Mouse (Mus musculus) MEL (cell line): ENCODE data around the gene Med17. TPM values are rescaled to one million over a fixed set of nuclear protein-coding genes. Genes with fewer than 3 reads are reported as not detected.

ENCODE experiments used
- DNase-seq: peaks from one replicate; pipeline ENCODE4 v3.0.0; 2011; ENCODE audit warnings: low read depth, low spot score
- H3K27ac ChIP-seq: 2 replicates; pipeline ENCODE4 v1.5.1; 2012; ENCODE audit warnings: low read depth, mild to moderate bottlenecking, control low read depth, low read length, moderate library complexity; ENCODE audit not compliant: control insufficient read depth
- H3K27me3 ChIP-seq, 2 experiments: fragments of 150-350 bp in 1 of 2; sonication (generic) in 1 of 2; 2 replicates each; pipeline ENCODE4 v1.6.1; 2012; ENCODE audit warnings: low read length in 2 of 2, mild to moderate bottlenecking in 2 of 2, improper control_type of control experiment in 1 of 2, moderate library complexity in 1 of 2; ENCODE audit not compliant: insufficient read depth in 2 of 2, control insufficient read depth in 1 of 2
- H3K36me3 ChIP-seq, 2 experiments: 2 replicates each; pipeline ENCODE4 v1.6.1; 2012 to 2014; ENCODE audit warnings: low read length in 2 of 2, improper control_type of control experiment in 1 of 2, inconsistent platforms in 1 of 2, mild to moderate bottlenecking in 1 of 2; ENCODE audit not compliant: insufficient read depth in 2 of 2, control insufficient read depth in 1 of 2
- H3K4me1 ChIP-seq, 2 experiments: fragments of 150-350 bp in 1 of 2; sonication (generic) in 1 of 2; 2 replicates each; pipeline ENCODE4 v1.6.1; 2012; ENCODE audit warnings: low read length in 2 of 2, improper control_type of control experiment in 1 of 2, mild to moderate bottlenecking in 1 of 2; ENCODE audit not compliant: insufficient read depth in 2 of 2, control insufficient read depth in 1 of 2
- H3K4me3 ChIP-seq, 2 experiments: fragments of 150-350 bp in 1 of 2; sonication (generic) in 1 of 2; 2 replicates each; pipeline ENCODE4 v1.5.1; 2012; ENCODE audit warnings: low read depth in 2 of 2, low read length in 2 of 2, mild to moderate bottlenecking in 2 of 2, moderate library complexity in 2 of 2, control low read depth in 1 of 2, improper control_type of control experiment in 1 of 2; ENCODE audit not compliant: control insufficient read depth in 1 of 2, insufficient read depth in 1 of 2
- H3K79me2 ChIP-seq: 2 replicates; pipeline ENCODE4 v1.6.1; 2012; ENCODE audit warnings: mild to moderate bottlenecking, low read length, moderate library complexity; ENCODE audit not compliant: control insufficient read depth, poor library complexity, insufficient read depth
- H3K9ac ChIP-seq: 2 replicates; pipeline ENCODE4 v1.6.1; 2012; ENCODE audit warnings: low read depth, mild to moderate bottlenecking, control low read depth, low read length, moderate library complexity; ENCODE audit not compliant: control insufficient read depth, poor library complexity, severe bottlenecking
- H3K9me3 ChIP-seq: fragments of 150-350 bp; sonication (generic); replicated peaks from 2 replicates; pipeline ENCODE4 v1.6.1; 2012; ENCODE audit warnings: mild to moderate bottlenecking, low read length, improper control_type of control experiment, moderate library complexity; ENCODE audit not compliant: insufficient read depth
- BHLHE40 ChIP-seq: IDR thresholded peaks from 2 replicates; pipeline ENCODE4 v1.6.1; 2012; ENCODE audit warnings: low read depth, mild to moderate bottlenecking, inconsistent platforms, low read length, improper control_type of control experiment, borderline replicate concordance
- CHD1 ChIP-seq: IDR thresholded peaks from 2 replicates; pipeline ENCODE4 v1.6.1; 2012; ENCODE audit warnings: low read depth, mild to moderate bottlenecking, inconsistent platforms, low read length, improper control_type of control experiment
- E2F4 ChIP-seq: IDR thresholded peaks from 2 replicates; pipeline ENCODE4 v1.6.1; 2011; ENCODE audit warnings: low read depth, low read length, improper control_type of control experiment, borderline replicate concordance
- ELF1 ChIP-seq: IDR thresholded peaks from 2 replicates; pipeline ENCODE4 v1.6.1; 2014; ENCODE audit warnings: low read depth, mild to moderate bottlenecking, inconsistent platforms, low read length, improper control_type of control experiment, moderate library complexity
- EP300 ChIP-seq, 2 experiments: IDR thresholded peaks; 2 replicates each; pipeline ENCODE4 v1.6.1; 2011; ENCODE audit warnings: improper control_type of control experiment in 2 of 2, low read length in 2 of 2, low read depth in 1 of 2, mild to moderate bottlenecking in 1 of 2
- ETS1 ChIP-seq: IDR thresholded peaks from 2 replicates; pipeline ENCODE4 v1.6.1; 2012; ENCODE audit warnings: low read depth, mild to moderate bottlenecking, inconsistent platforms, low read length, improper control_type of control experiment, moderate library complexity
- GABPA ChIP-seq: IDR thresholded peaks from 2 replicates; pipeline ENCODE4 v1.6.1; 2012; ENCODE audit warnings: low read depth, mild to moderate bottlenecking, inconsistent platforms, low read length, improper control_type of control experiment, moderate library complexity
- GATA1 ChIP-seq: IDR thresholded peaks from 2 replicates; pipeline ENCODE4 v1.6.1; 2011; ENCODE audit warnings: low read depth, low read length, improper control_type of control experiment
- HCFC1 ChIP-seq: IDR thresholded peaks from 2 replicates; pipeline ENCODE4 v1.6.1; 2012; ENCODE audit warnings: low read depth, mild to moderate bottlenecking, inconsistent platforms, low read length, improper control_type of control experiment, moderate library complexity
- JUND ChIP-seq: IDR thresholded peaks from 2 replicates; pipeline ENCODE4 v1.6.1; 2011; ENCODE audit warnings: low read depth, mild to moderate bottlenecking, improper control_type of control experiment, low read length
- KAT2A ChIP-seq: conservative IDR thresholded peaks from 2 replicates; pipeline ENCODE4 v1.6.1; 2012; ENCODE audit warnings: low read depth, low read length, improper control_type of control experiment, inconsistent platforms
- MAFK ChIP-seq: IDR thresholded peaks from 2 replicates; pipeline ENCODE4 v1.6.1; 2011; ENCODE audit warnings: low read depth, mild to moderate bottlenecking, low read length, improper control_type of control experiment, borderline replicate concordance
- MAX ChIP-seq: IDR thresholded peaks from 2 replicates; pipeline ENCODE4 v1.6.1; 2011; ENCODE audit warnings: low read length, improper control_type of control experiment
- MXI1 ChIP-seq: IDR thresholded peaks from 2 replicates; pipeline ENCODE4 v1.6.1; 2011; ENCODE audit warnings: mild to moderate bottlenecking, low read depth, low read length, improper control_type of control experiment
- MYB ChIP-seq: IDR thresholded peaks from 2 replicates; pipeline ENCODE4 v1.6.1; 2011; ENCODE audit warnings: mild to moderate bottlenecking, low read depth, low read length, improper control_type of control experiment
- MYC ChIP-seq: IDR thresholded peaks from 2 replicates; pipeline ENCODE4 v1.6.1; 2011; ENCODE audit warnings: low read depth, mild to moderate bottlenecking, low read length, improper control_type of control experiment, moderate library complexity
- NELFE ChIP-seq: IDR thresholded peaks from 2 replicates; pipeline ENCODE4 v1.6.1; 2011; ENCODE audit warnings: low read depth, low read length, improper control_type of control experiment
- NRF1 ChIP-seq: IDR thresholded peaks from 2 replicates; pipeline ENCODE4 v1.6.1; 2014; ENCODE audit warnings: low read depth, mild to moderate bottlenecking, inconsistent platforms, low read length, improper control_type of control experiment, moderate library complexity; ENCODE audit not compliant: poor library complexity, insufficient read depth, severe bottlenecking
- POLR2A ChIP-seq, 2 experiments: IDR thresholded peaks; 2 replicates each; pipeline ENCODE4 v1.6.1; 2011 to 2012; ENCODE audit warnings: low read length in 2 of 2, mild to moderate bottlenecking in 2 of 2, control low read depth in 1 of 2, improper control_type of control experiment in 1 of 2, low read depth in 1 of 2, moderate library complexity in 1 of 2; ENCODE audit not compliant: control insufficient read depth in 1 of 2, insufficient read depth in 1 of 2, poor library complexity in 1 of 2
- POLR2AphosphoS2 ChIP-seq: IDR thresholded peaks from 2 replicates; pipeline ENCODE4 v1.6.1; 2011; ENCODE audit warnings: low read length, improper control_type of control experiment
- POLR2AphosphoS5 ChIP-seq: IDR thresholded peaks from 2 replicates; pipeline ENCODE4 v1.6.1; 2012; ENCODE audit warnings: low read depth, borderline replicate concordance, mild to moderate bottlenecking, inconsistent platforms, low read length, moderate library complexity, mixed read lengths
- RAD21 ChIP-seq: IDR thresholded peaks from 2 replicates; pipeline ENCODE4 v1.6.1; 2011; ENCODE audit warnings: mild to moderate bottlenecking, low read depth, low read length, improper control_type of control experiment
- RCOR1 ChIP-seq: IDR thresholded peaks from 2 replicates; pipeline ENCODE4 v1.6.1; 2012; ENCODE audit warnings: low read depth, mild to moderate bottlenecking, inconsistent platforms, low read length, improper control_type of control experiment
- SIN3A ChIP-seq: IDR thresholded peaks from 2 replicates; pipeline ENCODE4 v1.6.1; 2012; ENCODE audit warnings: low read length, improper control_type of control experiment, inconsistent platforms
- SMC3 ChIP-seq: IDR thresholded peaks from 2 replicates; pipeline ENCODE4 v1.6.1; 2011; ENCODE audit warnings: low read depth, low read length, improper control_type of control experiment
- TAL1 ChIP-seq: IDR thresholded peaks from 2 replicates; pipeline ENCODE4 v1.6.1; 2012; ENCODE audit warnings: mild to moderate bottlenecking, inconsistent platforms, low read length, moderate library complexity, mixed read lengths
- TCF12 ChIP-seq: IDR thresholded peaks from 2 replicates; pipeline ENCODE4 v1.6.1; 2014; ENCODE audit warnings: low read depth, mild to moderate bottlenecking, inconsistent platforms, low read length, improper control_type of control experiment, moderate library complexity
- UBTF ChIP-seq: IDR thresholded peaks from 2 replicates; pipeline ENCODE4 v1.6.1; 2012; ENCODE audit warnings: low read depth, mild to moderate bottlenecking, inconsistent platforms, low read length, improper control_type of control experiment, moderate library complexity, borderline replicate concordance; ENCODE audit not compliant: insufficient read depth
- USF1 ChIP-seq: IDR thresholded peaks from 2 replicates; pipeline ENCODE4 v1.6.1; 2014; ENCODE audit warnings: low read depth, mild to moderate bottlenecking, inconsistent platforms, low read length, improper control_type of control experiment, moderate library complexity
- USF2 ChIP-seq, 2 experiments: IDR thresholded peaks; 2 replicates each; pipeline ENCODE4 v1.6.1; 2011 to 2012; ENCODE audit warnings: improper control_type of control experiment in 2 of 2, low read length in 2 of 2, borderline replicate concordance in 1 of 2, inconsistent platforms in 1 of 2, low read depth in 1 of 2, mild to moderate bottlenecking in 1 of 2; ENCODE audit not compliant: insufficient read depth in 1 of 2
- ZC3H11A ChIP-seq: IDR thresholded peaks from 2 replicates; pipeline ENCODE4 v1.6.1; 2012; ENCODE audit warnings: low read depth, mild to moderate bottlenecking, inconsistent platforms, low read length, improper control_type of control experiment
- ZMIZ1 ChIP-seq: IDR thresholded peaks from 2 replicates; pipeline ENCODE4 v1.6.1; 2012; ENCODE audit warnings: low read depth, mild to moderate bottlenecking, inconsistent platforms, low read length, improper control_type of control experiment, moderate library complexity
- ZNF384 ChIP-seq: IDR thresholded peaks from 2 replicates; pipeline ENCODE4 v1.6.1; 2012; ENCODE audit warnings: low read depth, mild to moderate bottlenecking, inconsistent platforms, low read length, improper control_type of control experiment
- polyA plus RNA-seq, 2 experiments: library from polyadenylated mRNA; stranded (reverse) in 1 of 2; unstranded in 1 of 2; fragments of >175 nt in 1 of 2; fragments of >200 nt in 1 of 2; gene quantifications; 2 replicates each; pipeline versions ENCODE4 v1.2.1 to v1.2.4; 2012; ENCODE audit warnings: low replicate concordance in 2 of 2, low read depth in 1 of 2; ENCODE audit not compliant: insufficient read length in 2 of 2, insufficient read depth in 1 of 2, missing spikeins in 1 of 2
- total RNA-seq: library from RNA; depleted of rRNA; stranded (reverse); fragments of 300-350 nt; gene quantifications from 2 replicates; pipeline ENCODE4 v1.2.3, GENCODE M21; 2012

Gene Med17
- total and polyA plus RNA-seq, 3 experiments = 175 to 478 (median 185) TPM

- Histone ChIP-seq H3K36me3 (peaks cover 0 to 28% of the 10 kb centered on the region in 2 experiments; a peak in 2 of 4 replicates), H3K27me3 (no peaks in the 10 kb centered on the region), H3K4me1 (peaks cover 24 to 32% of the 10 kb centered on the region in 2 experiments), H3K27ac (peak within 1 kb of the TSS; percentile 11), H3K4me3 (peak within 1 kb of the TSS; percentile 70 to 80), H3K9ac (peak within 1 kb of the TSS; percentile 70), H3K79me2 (peaks cover 13% of the 10 kb centered on the region), H3K9me3 (no peaks in the 10 kb centered on the region)
- DNase-seq = peak; percentile 93
- peak; percentile 85 for TF ChIP-seq MXI1
- TF ChIP-seq GATA1 = peak; percentile 35
- no peak for TF ChIP-seq TAL1
- TF ChIP-seq CHD1 = peak; percentile 72; the same call in 1 of the 2 replicates
- no peak for TF ChIP-seq MYB
- peak; percentile 53 for TF ChIP-seq TCF12
- TF ChIP-seq ZC3H11A = 0 out of 2 replicates have a peak, but pooled peaks have one; percentile 5
- TF ChIP-seq BHLHE40 = no peak
- peak; percentile 25; the same call in 1 of the 2 replicates for TF ChIP-seq ZNF384
- peak; percentile 16 for TF ChIP-seq RAD21
- no peak for TF ChIP-seq USF2 (IDR thresholded peaks at IDR 0.05; ENCODE audit: borderline replicate concordance in 1 of 2, insufficient read depth in 1 of 2, low read depth in 1 of 2, low read length in 2 of 2)
- no peak for TF ChIP-seq KAT2A
- TF ChIP-seq SIN3A = peak; percentile 68
- peak; percentile 38 to 73; a peak in 3 of 4 replicates for TF ChIP-seq EP300 (IDR thresholded peaks at IDR 0.05; ENCODE audit: low read depth in 1 of 2, low read length in 2 of 2)
- TF ChIP-seq MAFK = no peak
- TF ChIP-seq NELFE = peak; percentile 53
- TF ChIP-seq POLR2A (IDR thresholded peaks at IDR 0.05; ENCODE audit: control insufficient read depth in 1 of 2, insufficient read depth in 1 of 2, low read depth in 1 of 2, low read length in 2 of 2, poor library complexity in 1 of 2) = peak in 1 of 2 experiments; percentile 66; a peak in 2 of 4 replicates
- peak; percentile 37; the same call in 1 of the 2 replicates for TF ChIP-seq POLR2AphosphoS5
- peak; percentile 65; the same call in 1 of the 2 replicates for TF ChIP-seq ZMIZ1
- peak; percentile 17; the same call in 1 of the 2 replicates for TF ChIP-seq NRF1
- no peak for TF ChIP-seq E2F4
- TF ChIP-seq GABPA = no peak
- TF ChIP-seq RCOR1 = peak; percentile 59
- peak; percentile 68; the same call in 1 of the 2 replicates for TF ChIP-seq HCFC1
- 0 out of 2 replicates have a peak, but pooled peaks have one; percentile 32 for TF ChIP-seq ETS1
- TF ChIP-seq JUND = no peak
- peak; percentile 43; the same call in 1 of the 2 replicates for TF ChIP-seq ELF1
- TF ChIP-seq UBTF = peak; percentile 97
- peak; percentile 41 for TF ChIP-seq SMC3
- TF ChIP-seq MAX = peak; percentile 60
- TF ChIP-seq USF1 = no peak; the same call in 1 of the 2 replicates
- peak; percentile 28; the same call in 1 of the 2 replicates for TF ChIP-seq POLR2AphosphoS2
- TF ChIP-seq MYC = no peak; the same call in 1 of the 2 replicates
These were observed 40.4 kb downstream of the Med17 start, which contains the start of gene Vstm5 for GRCm38 (mm10) chr9:15239042-15239925. TSS of gene Vstm5 (plus strand) at chr9:15239045.
